Mouse (Mus musculus) stomach, postnatal 0 days (tissue): ENCODE data around the gene Trank1.

ENCODE experiments used
- CTCF ChIP-seq: IDR thresholded peaks from 2 replicates; pipeline ENCODE4 v1.5.1; 2016; ENCODE audit warnings: antibody characterized with exemption, low read depth, mild to moderate bottlenecking, moderate library complexity
- EP300 ChIP-seq: optimal IDR thresholded peaks from 2 replicates; pipeline ENCODE3; 2016; ENCODE audit warnings: antibody characterized with exemption

GRCm38 (mm10) chr9:111324881-111325280 is 13.3 kb downstream of the Trank1 start:
- TF ChIP-seq CTCF: no peak
- TF ChIP-seq EP300: no peak
